Mouse (Mus musculus) forebrain, embryonic 16.5 days (tissue): ENCODE results near the gene Spats2l. TPM values are rescaled to one million over a fixed set of nuclear protein-coding genes. Genes with fewer than 3 reads are reported as not detected.
A peak's percentile ranks its signal among the peaks of the same experiment; 100 is the strongest.

Experiments used
- ATAC-seq: fragments of 200-750 bp; cut with Nextera tagmentation; 2 replicates; pipeline ENCODE4 v1.8.0; 2017; ENCODE audit warnings: mild to moderate bottlenecking, moderate library complexity
- H3K27ac ChIP-seq: fragments of 300-500 bp; sonication (generic); 2 replicates; pipeline ENCODE4 v1.5.1; 2014; ENCODE audit warnings: low read length, control low read depth
- H3K27me3 ChIP-seq: fragments of 300-500 bp; sonication (generic); replicated peaks from 2 replicates; pipeline ENCODE4 v1.6.1; 2014; ENCODE audit warnings: low read length; ENCODE audit not compliant: control insufficient read depth, insufficient read depth
- H3K36me3 ChIP-seq: fragments of 300-500 bp; sonication (generic); 2 replicates; pipeline ENCODE4 v1.6.1; 2014; ENCODE audit not compliant: control insufficient read depth, insufficient read depth
- H3K4me1 ChIP-seq: fragments of 300-500 bp; sonication (generic); replicated peaks from 2 replicates; pipeline ENCODE4 v1.6.1; 2014; ENCODE audit warnings: low read length; ENCODE audit not compliant: control insufficient read depth, insufficient read depth
- H3K4me2 ChIP-seq: fragments of 300-500 bp; sonication (generic); 2 replicates; pipeline ENCODE4 v1.6.1; 2014; ENCODE audit warnings: mild to moderate bottlenecking, low read length, control low read depth
- H3K4me3 ChIP-seq: fragments of 300-500 bp; sonication (generic); replicated peaks from 2 replicates; pipeline ENCODE4 v1.5.1; 2014; ENCODE audit warnings: mild to moderate bottlenecking, low read length, control low read depth
- H3K9ac ChIP-seq: fragments of 300-500 bp; sonication (generic); replicated peaks from 2 replicates; pipeline ENCODE4 v1.6.1; 2014; ENCODE audit warnings: low read depth, low read length, control low read depth
- H3K9me3 ChIP-seq: fragments of 300-500 bp; sonication (generic); 2 replicates; pipeline ENCODE4 v1.6.1; 2016; ENCODE audit warnings: low read length; ENCODE audit not compliant: control insufficient read depth
- WGBS: fragments of 180-500 bp; shearing (Covaris S2); extraction: QIAGEN DNeasy Blood & Tissue Kit; methylation state at CpG from one replicate; pipeline ENCODE4 v1.1.7; 2014; 5-methylcytosine and 5-hydroxymethylcytosine counted together
- polyA plus RNA-seq: library from polyadenylated mRNA; unstranded; fragments of >200 nt; fragmentation: Nextera tagmentation; extraction: Ambion mirVana; gene quantifications from 2 replicates; pipeline ENCODE4 v1.2.1, GENCODE M21; 2015

The Spats2l gene
- polyA plus RNA-seq, 1 experiment from 2014 or later: 52.3 TPM

DNA sequence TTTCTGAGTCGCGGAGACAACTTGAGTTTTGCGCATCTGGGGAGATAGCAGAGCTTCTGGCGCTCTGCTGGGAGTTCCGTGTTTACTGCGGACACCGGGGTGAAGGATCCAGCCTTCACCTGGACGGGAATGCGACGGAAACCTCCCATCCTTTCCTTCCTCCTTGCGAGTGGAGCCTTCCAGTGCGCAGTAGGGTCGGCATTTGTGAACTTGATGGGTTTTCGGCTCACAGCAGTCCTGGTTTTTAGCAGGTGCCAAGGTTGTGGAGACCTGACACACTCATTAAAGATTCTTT is 1.5 kb downstream of the Spats2l start:
- WGBS: 0% methylated on average over 14 of the region's 14 CpGs
- H3K27ac ChIP-seq: peak overlapping the region; percentile 85
- no peaks in the 10 kb centered on the region for H3K9me3 ChIP-seq
- no peaks in the 10 kb centered on the region for H3K36me3 ChIP-seq
- H3K4me3 ChIP-seq: peak overlapping the region; percentile 75
- H3K4me2 ChIP-seq: peak overlapping the region; percentile 90
- ATAC-seq: no peak
- H3K4me1 ChIP-seq: peaks cover 10% of the 10 kb centered on the region
- H3K27me3 ChIP-seq: no peaks in the 10 kb centered on the region; the same call in 1 of the 2 replicates
- peak overlapping the region; percentile 83 for H3K9ac ChIP-seq

DNA sequence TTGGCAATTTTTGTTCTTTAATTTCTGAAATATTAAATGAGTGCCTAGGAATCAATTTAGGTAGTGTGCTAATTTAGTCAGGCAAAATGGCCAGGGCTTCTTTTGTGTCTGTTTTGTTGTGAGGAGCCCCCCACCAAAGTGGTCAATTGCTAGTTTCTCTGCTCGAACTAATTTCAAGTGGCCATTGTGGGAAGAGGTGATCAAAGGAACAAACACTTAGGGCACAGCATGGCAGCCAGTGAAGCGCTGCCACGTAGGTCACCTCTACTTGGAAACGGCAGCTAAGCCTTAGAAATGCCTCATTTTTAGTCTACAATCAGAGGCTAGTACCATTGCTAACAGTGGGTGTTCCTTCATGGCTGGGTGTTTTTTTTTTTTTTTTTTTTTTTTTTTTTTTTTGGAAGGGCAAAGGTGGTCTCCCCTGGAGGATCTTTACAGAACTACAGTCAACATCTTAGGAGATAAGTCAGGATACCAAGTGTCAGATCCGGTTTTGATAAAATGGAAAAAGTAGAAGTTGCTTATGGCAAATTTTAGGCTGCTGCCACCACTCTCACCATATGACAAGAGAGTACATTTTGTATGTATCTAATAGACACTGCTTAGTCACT is 2.8 kb downstream of the Spats2l start:
- 16% methylated on average over 5 of the region's 5 CpGs for WGBS
- H3K9me3 ChIP-seq: no peaks in the 10 kb centered on the region
- no peak overlapping the region for H3K9ac ChIP-seq
- no peak overlapping the region for H3K27ac ChIP-seq
- peak overlapping the region; percentile 8; the same call in 1 of the 2 replicates for H3K4me3 ChIP-seq
- ATAC-seq: no peak
- peaks cover 10% of the 10 kb centered on the region for H3K4me1 ChIP-seq
- no peaks in the 10 kb centered on the region for H3K36me3 ChIP-seq
- H3K27me3 ChIP-seq: no peaks in the 10 kb centered on the region
- H3K4me2 ChIP-seq: peak overlapping the region; percentile 32

DNA sequence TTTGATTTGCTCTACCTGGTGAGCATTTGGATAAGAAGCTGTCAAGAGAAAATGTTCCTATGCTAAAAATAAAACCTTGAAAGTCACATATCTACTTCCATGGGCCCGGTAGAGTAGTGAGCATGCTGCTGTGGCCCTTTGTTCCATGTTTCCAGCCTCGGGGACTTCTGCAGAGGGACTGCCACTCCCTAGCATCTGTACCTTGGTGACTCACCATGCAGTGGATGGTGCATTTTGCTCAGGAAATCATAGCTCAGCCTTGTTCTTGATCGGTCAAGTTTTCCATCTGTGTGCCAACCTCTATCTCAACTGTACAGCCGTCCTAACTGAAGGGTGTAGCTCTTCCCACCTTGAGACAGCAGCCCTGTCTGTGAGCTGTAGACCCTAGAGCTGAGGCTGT is 10.3 kb downstream of the Spats2l start:
- H3K4me1 ChIP-seq: no peaks in the 10 kb centered on the region
- H3K36me3 ChIP-seq: no peaks in the 10 kb centered on the region
- 90% methylated on average over 4 of the region's 4 CpGs for WGBS
- H3K27ac ChIP-seq: no peak overlapping the region
- no peak for ATAC-seq
- no peak overlapping the region for H3K4me3 ChIP-seq
- no peaks in the 10 kb centered on the region for H3K27me3 ChIP-seq
- H3K9me3 ChIP-seq: no peaks in the 10 kb centered on the region
- no peak overlapping the region for H3K9ac ChIP-seq
- H3K4me2 ChIP-seq: no peak overlapping the region

- H3K4me2 ChIP-seq: no peak overlapping the region
- H3K4me3 ChIP-seq: no peak overlapping the region
- WGBS: 43% methylated on average over 5 of the region's 5 CpGs
- ATAC-seq: no peak
- no peaks in the 10 kb centered on the region for H3K36me3 ChIP-seq
- H3K4me1 ChIP-seq: peaks cover 8% of the 10 kb centered on the region
- H3K9ac ChIP-seq: no peak overlapping the region
- no peaks in the 10 kb centered on the region for H3K27me3 ChIP-seq
- no peak overlapping the region for H3K27ac ChIP-seq
- no peaks in the 10 kb centered on the region for H3K9me3 ChIP-seq
Measured at GRCm38 (mm10) chr1:57789831-57790230, 15.9 kb downstream of the Spats2l start.

GRCm38 (mm10) chr1:57792212-57792611 is 18.2 kb downstream of the Spats2l start:
- 94% methylated on average over 4 of the region's 4 CpGs for WGBS
- H3K4me3 ChIP-seq: no peak overlapping the region
- H3K9me3 ChIP-seq: no peaks in the 10 kb centered on the region
- no peak overlapping the region for H3K27ac ChIP-seq
- H3K4me2 ChIP-seq: no peak overlapping the region
- no peaks in the 10 kb centered on the region for H3K36me3 ChIP-seq
- peaks cover 8% of the 10 kb centered on the region for H3K4me1 ChIP-seq
- no peak overlapping the region for H3K9ac ChIP-seq
- ATAC-seq: no peak
- no peaks in the 10 kb centered on the region for H3K27me3 ChIP-seq

- WGBS: 88% methylated on average over 1 of the region's 1 CpGs
- no peak for ATAC-seq
- Histone ChIP-seq H3K4me1 (no peaks in the 10 kb centered on the region; the same call in 1 of the 2 replicates), H3K36me3 (no peaks in the 10 kb centered on the region), H3K27ac (no peak overlapping the region), H3K4me2 (no peak overlapping the region), H3K4me3 (no peak overlapping the region), H3K9me3 (no peaks in the 10 kb centered on the region), H3K27me3 (no peaks in the 10 kb centered on the region), H3K9ac (no peak overlapping the region)
Measured at GRCm38 (mm10) chr1:57795838-57796237, 21.9 kb downstream of the Spats2l start.

GRCm38 (mm10) chr1:57799398-57799797 is 25.4 kb downstream of the Spats2l start:
- no peak overlapping the region for H3K9ac ChIP-seq
- peaks cover 4% of the 10 kb centered on the region; the same call in 1 of the 2 replicates for H3K4me1 ChIP-seq
- no peak overlapping the region for H3K4me2 ChIP-seq
- no peak overlapping the region for H3K4me3 ChIP-seq
- no peaks in the 10 kb centered on the region for H3K9me3 ChIP-seq
- WGBS: 81% methylated on average over 2 of the region's 2 CpGs
- H3K27me3 ChIP-seq: no peaks in the 10 kb centered on the region
- no peaks in the 10 kb centered on the region for H3K36me3 ChIP-seq
- no peak for ATAC-seq
- no peak overlapping the region for H3K27ac ChIP-seq

- Histone ChIP-seq H3K4me2 (no peak overlapping the region), H3K27ac (no peak overlapping the region), H3K4me3 (no peak overlapping the region), H3K36me3 (no peaks in the 10 kb centered on the region), H3K27me3 (no peaks in the 10 kb centered on the region), H3K9me3 (no peaks in the 10 kb centered on the region), H3K4me1 (peaks cover 4% of the 10 kb centered on the region; the same call in 1 of the 2 replicates), H3K9ac (no peak overlapping the region)
- no peak for ATAC-seq
- WGBS: 56% methylated on average over 6 of the region's 6 CpGs
Measured at GRCm38 (mm10) chr1:57800846-57801245, 26.9 kb downstream of the Spats2l start.

DNA sequence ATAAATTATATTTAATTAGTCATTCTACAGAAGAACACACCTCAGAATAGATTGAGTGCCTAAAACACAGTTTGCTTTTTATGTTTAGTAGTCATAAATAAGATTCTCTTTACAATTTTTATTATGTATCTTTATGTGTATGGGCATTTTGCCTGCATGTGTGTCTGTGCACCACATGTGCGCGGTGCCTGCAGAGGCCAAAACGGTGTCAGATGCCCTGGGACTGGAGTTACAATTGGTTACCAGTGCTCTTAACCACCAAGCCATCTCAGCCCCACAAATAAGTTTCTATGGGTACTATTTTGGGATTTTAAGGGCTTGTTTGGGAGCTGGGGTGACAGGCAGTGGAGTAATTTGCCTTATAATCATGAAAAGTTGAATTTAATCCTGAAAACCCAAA is 32.2 kb downstream of the Spats2l start:
- Histone ChIP-seq H3K4me2 (no peak overlapping the region), H3K27ac (no peak overlapping the region), H3K4me3 (no peak overlapping the region), H3K4me1 (peaks cover 5% of the 10 kb centered on the region; the same call in 1 of the 2 replicates), H3K27me3 (no peaks in the 10 kb centered on the region), H3K9me3 (no peaks in the 10 kb centered on the region), H3K36me3 (no peaks in the 10 kb centered on the region), H3K9ac (no peak overlapping the region)
- no peak for ATAC-seq
- WGBS: 89% methylated on average over 3 of the region's 3 CpGs

- no peak overlapping the region for H3K4me3 ChIP-seq
- H3K9me3 ChIP-seq: no peaks in the 10 kb centered on the region
- ATAC-seq: peak; percentile 83
- H3K4me2 ChIP-seq: no peak overlapping the region
- H3K27me3 ChIP-seq: no peaks in the 10 kb centered on the region
- WGBS: 45% methylated on average over 7 of the region's 7 CpGs
- no peak overlapping the region for H3K27ac ChIP-seq
- no peaks in the 10 kb centered on the region for H3K36me3 ChIP-seq
- H3K4me1 ChIP-seq: 0 out of 2 replicates have a peak, but pooled peaks cover 3% of the 10 kb centered on the region
- H3K9ac ChIP-seq: no peak overlapping the region
Measured at GRCm38 (mm10) chr1:57807882-57808281, 33.9 kb downstream of the Spats2l start.
